ENCODE assay signal across 8 mouse cellular contexts in genomic region chr10:86295454-86296098, GRCm38 (mm10). TPM values are rescaled to one million over a fixed set of nuclear protein-coding genes. Genes with fewer than 3 reads are reported as not detected.
A peak's percentile ranks its signal among the peaks of the same experiment; 100 is the strongest.
DNase-seq lines count a peak whose midpoint lies in the region; ATAC-seq lines count a peak whose summit lies in the region.

No protein-coding gene starts in this region.

- no peaks in the 10 kb centered on the region for H3K36me3 ChIP-seq in heart, embryonic 15.5 days
- no peaks in the 10 kb centered on the region for H3K36me3 ChIP-seq in embryonic facial prominence, embryonic 11.5 days (replicated peaks; ENCODE audit: control insufficient read depth, insufficient read depth, low read depth, low read length)
- H3K36me3 ChIP-seq in intestine, embryonic 15.5 days = no peaks in the 10 kb centered on the region
- no peaks in the 10 kb centered on the region for H3K36me3 ChIP-seq in midbrain, embryonic 16.5 days (ENCODE audit: control insufficient read depth, insufficient read depth, low read length)

- H3K27me3 ChIP-seq in heart, embryonic 15.5 days = no peaks in the 10 kb centered on the region; the same call in 1 of the 2 replicates
- no peaks in the 10 kb centered on the region for H3K27me3 ChIP-seq in embryonic facial prominence, embryonic 11.5 days (ENCODE audit: control insufficient read depth, insufficient read depth, low read length)
- H3K27me3 ChIP-seq in intestine, embryonic 15.5 days (replicated peaks) = no peaks in the 10 kb centered on the region
- H3K27me3 ChIP-seq in midbrain, embryonic 16.5 days (ENCODE audit: control insufficient read depth, insufficient read depth, low read depth, low read length) = no peaks in the 10 kb centered on the region

- peak overlapping the region; percentile 66 for H3K4me2 ChIP-seq in heart, embryonic 15.5 days
- peak overlapping the region; percentile 58 for H3K4me2 ChIP-seq in embryonic facial prominence, embryonic 11.5 days (ENCODE audit: low read depth, low read length)
- H3K4me2 ChIP-seq in intestine, embryonic 15.5 days (replicated peaks) = peak overlapping the region; percentile 53
- peak overlapping the region; percentile 16 for H3K4me2 ChIP-seq in midbrain, embryonic 16.5 days (ENCODE audit: low read length)

- peaks cover 13% of the 10 kb centered on the region for H3K4me1 ChIP-seq in heart, embryonic 15.5 days (replicated peaks)
- peaks cover 15% of the 10 kb centered on the region for H3K4me1 ChIP-seq in embryonic facial prominence, embryonic 11.5 days (ENCODE audit: control insufficient read depth, insufficient read depth, low read length)
- peaks cover 9% of the 10 kb centered on the region; the same call in 1 of the 2 replicates for H3K4me1 ChIP-seq in intestine, embryonic 15.5 days (replicated peaks)
- H3K4me1 ChIP-seq in midbrain, embryonic 16.5 days (ENCODE audit: control insufficient read depth, insufficient read depth, low read length) = peaks cover 5% of the 10 kb centered on the region

- no peak for DNase-seq in heart, postnatal 4 days
- peak; percentile 86 for DNase-seq in embryonic facial prominence, embryonic 11.5 days (ENCODE audit: low spot score)
- no peak for DNase-seq in layer of hippocampus, postnatal 25 days (ENCODE audit: extremely low spot score in 1 of 2, low spot score in 1 of 2)
- no peak for DNase-seq in spleen, postnatal 36 days (ENCODE audit: low spot score in 2 of 2)
- no peak for DNase-seq in adrenal gland, adult 8-10 months

- WGBS in heart, embryonic 15.5 days = 28% methylated on average over 13 of the region's 13 CpGs
- WGBS in embryonic facial prominence, embryonic 11.5 days = 11% methylated on average over 13 of the region's 13 CpGs
- WGBS in intestine, embryonic 15.5 days = 36% methylated on average over 13 of the region's 13 CpGs
- 26% methylated on average over 13 of the region's 13 CpGs for WGBS in midbrain, embryonic 16.5 days

- no peak for ATAC-seq in heart, embryonic 15.5 days (replicated peaks; ENCODE audit: insufficient number of reproducible peaks, insufficient read depth, low FRiP score, low read depth)
- ATAC-seq in embryonic facial prominence, embryonic 11.5 days (replicated peaks; ENCODE audit: insufficient number of reproducible peaks, low FRiP score, low TSS enrichment, low read depth) = peak; percentile 66
- no peak for ATAC-seq in intestine, embryonic 15.5 days
- ATAC-seq in midbrain, embryonic 16.5 days = no peak

- H3K9ac ChIP-seq in heart, embryonic 15.5 days = peak overlapping the region; percentile 60
- peak overlapping the region; percentile 41 for H3K9ac ChIP-seq in embryonic facial prominence, embryonic 11.5 days (replicated peaks; ENCODE audit: low read length)
- no peak overlapping the region for H3K9ac ChIP-seq in intestine, embryonic 15.5 days
- no peak overlapping the region for H3K9ac ChIP-seq in midbrain, embryonic 16.5 days (ENCODE audit: low read depth, low read length)

- no peaks in the 10 kb centered on the region for H3K9me3 ChIP-seq in heart, embryonic 15.5 days (replicated peaks)
- H3K9me3 ChIP-seq in embryonic facial prominence, embryonic 11.5 days (replicated peaks; ENCODE audit: control insufficient read depth, low read length) = no peaks in the 10 kb centered on the region
- no peaks in the 10 kb centered on the region for H3K9me3 ChIP-seq in intestine, embryonic 15.5 days
- H3K9me3 ChIP-seq in midbrain, embryonic 16.5 days (replicated peaks; ENCODE audit: control insufficient read depth, low read length, poor library complexity, severe bottlenecking) = no peaks in the 10 kb centered on the region

- H3K27ac ChIP-seq in heart, embryonic 15.5 days = no peak overlapping the region
- peak overlapping the region; percentile 87 for H3K27ac ChIP-seq in embryonic facial prominence, embryonic 11.5 days (replicated peaks; ENCODE audit: low read depth, low read length)
- no peak overlapping the region for H3K27ac ChIP-seq in intestine, embryonic 15.5 days
- no peak overlapping the region for H3K27ac ChIP-seq in midbrain, embryonic 16.5 days (ENCODE audit: low read length)

- H3K4me3 ChIP-seq in heart, embryonic 15.5 days = peak overlapping the region; percentile 30
- H3K4me3 ChIP-seq in embryonic facial prominence, embryonic 11.5 days (ENCODE audit: low read depth, low read length) = peak overlapping the region; percentile 23
- H3K4me3 ChIP-seq in intestine, embryonic 15.5 days (replicated peaks) = no peak overlapping the region
- no peak overlapping the region for H3K4me3 ChIP-seq in midbrain, embryonic 16.5 days (ENCODE audit: low read depth, low read length)

RNA-seq across cellular contexts. Expression of gene Timp3, which starts 4.6 kb away (rescaled TPM):
- 78.8 and 81.2 TPM in 2 replicates for polyA plus RNA-seq in heart, embryonic 15.5 days (2015; fragmentation: Nextera tagmentation; extraction: Ambion mirVana)
- total RNA-seq in heart, postnatal 4 days (2021) = 100 to 1,000 TPM; 139 to 143 TPM
- 39.7 and 40.0 TPM in 2 replicates for polyA plus RNA-seq in embryonic facial prominence, embryonic 11.5 days (2014; fragmentation: Nextera tagmentation; extraction: Ambion mirVana)
- polyA plus RNA-seq in intestine, embryonic 15.5 days (2015; fragmentation: Nextera tagmentation; extraction: Ambion mirVana) = 44.6 and 46.9 TPM in 2 replicates
- 30.9 and 37.4 TPM in 2 replicates for polyA plus RNA-seq in midbrain, embryonic 16.5 days (2015; fragmentation: Nextera tagmentation; extraction: Ambion mirVana)
- 10 to 100 TPM; 50.1 to 55.1 TPM for total RNA-seq in layer of hippocampus, postnatal 25 days (2021)
- 100 to 1,000 TPM; 495 to 753 (median 629) TPM for total RNA-seq in adrenal gland, adult 8-10 months (2022)

Comparison
In these comparisons a context has a peak if more than half of its experiments do, and no peak if none do; other contexts are left out.
1. H3K4me2 ChIP-seq: peak in every context shown above with its lines; median percentile 66 in heart, embryonic 15.5 days; 58 in embryonic facial prominence, embryonic 11.5 days; 53 in intestine, embryonic 15.5 days; 16 in midbrain, embryonic 16.5 days.
2. H3K4me3 ChIP-seq: peak in heart, embryonic 15.5 days (single experiment) and embryonic facial prominence, embryonic 11.5 days (single experiment); none in intestine, embryonic 15.5 days (single experiment) and midbrain, embryonic 16.5 days (single experiment).
3. H3K9ac ChIP-seq: peak in heart, embryonic 15.5 days (single experiment) and embryonic facial prominence, embryonic 11.5 days (single experiment); none in intestine, embryonic 15.5 days (single experiment) and midbrain, embryonic 16.5 days (single experiment).